Mouse (Mus musculus): ENCODE measurements at regions not wholly inside any gene's neighbourhood (a gene's known extent, or its start where the extent isn't known, plus 50 kb on each side); places are given as distances from the start of the nearest gene placed in this dataset.
"Not testable (repeated sequence)": the region's sequence is repeated elsewhere in the genome, so short reads cannot be mapped to it uniquely, and the experiment has no call there.

GRCm38 (mm10) chr14:53599299-53599698 lies 654.6 kb downstream of the Dad1 start:
- DNase-seq (ENCODE audit: low read depth, low spot score), result not testable (repeated sequence)

- DNase-seq (ENCODE audit: low read depth, low spot score), result not testable (repeated sequence)
Observed at GRCm38 (mm10) chr14:53597287-53597686, 656.6 kb downstream of the Dad1 start.

- not testable (repeated sequence) for DNase-seq (ENCODE audit: low read depth, low spot score)
Observed at GRCm38 (mm10) chr14:53590601-53591000, 663.3 kb downstream of the Dad1 start.

- DNase-seq (ENCODE audit: low read depth, low spot score), result not testable (repeated sequence)
Observed at GRCm38 (mm10) chr14:53582528-53582927, 671.4 kb downstream of the Dad1 start.

- not testable (repeated sequence) for DNase-seq (ENCODE audit: low read depth, low spot score)
Observed at GRCm38 (mm10) chr14:53581734-53582133, 672.2 kb downstream of the Dad1 start.

GRCm38 (mm10) chr14:53576927-53577326 lies 677.0 kb downstream of the Dad1 start:
- not testable (repeated sequence) for DNase-seq (ENCODE audit: low read depth, low spot score)

GRCm38 (mm10) chr14:53572701-53573100 lies 681.2 kb downstream of the Dad1 start:
- DNase-seq (ENCODE audit: low read depth, low spot score), result not testable (repeated sequence)

GRCm38 (mm10) chr14:53562606-53563005 lies 691.3 kb downstream of the Dad1 start:
- DNase-seq (ENCODE audit: low read depth, low spot score), result no peak

GRCm38 (mm10) chr14:53560146-53560545 lies 693.8 kb downstream of the Dad1 start:
- DNase-seq (ENCODE audit: low read depth, low spot score), result not testable (repeated sequence)

GRCm38 (mm10) chr14:53559386-53559920 lies 694.5 kb downstream of the Dad1 start:
- not testable (repeated sequence) for DNase-seq (ENCODE audit: low read depth, low spot score)

GRCm38 (mm10) chr14:53553771-53554170 lies 700.1 kb downstream of the Dad1 start:
- DNase-seq (ENCODE audit: low read depth, low spot score), result no peak

- not testable (repeated sequence) for DNase-seq (ENCODE audit: low read depth, low spot score)
Observed at GRCm38 (mm10) chr14:53547365-53547764, 706.5 kb downstream of the Dad1 start.

- DNase-seq (ENCODE audit: low read depth, low spot score), result no peak
Observed at GRCm38 (mm10) chr14:53545351-53545750, 708.6 kb downstream of the Dad1 start.

GRCm38 (mm10) chr14:53541640-53542039 lies 712.3 kb downstream of the Dad1 start:
- DNase-seq (ENCODE audit: low read depth, low spot score), result not testable (repeated sequence)

- DNase-seq (ENCODE audit: low read depth, low spot score), result not testable (repeated sequence)
Observed at GRCm38 (mm10) chr14:53537895-53538294, 716.0 kb downstream of the Dad1 start.

GRCm38 (mm10) chr14:53523430-53523829 lies 730.5 kb downstream of the Dad1 start:
- not testable (repeated sequence) for DNase-seq (ENCODE audit: low read depth, low spot score)

- DNase-seq (ENCODE audit: low read depth, low spot score), result not testable (repeated sequence)
Observed at GRCm38 (mm10) chr14:53518954-53519353, 735.0 kb downstream of the Dad1 start.

- DNase-seq (ENCODE audit: low read depth, low spot score), result not testable (repeated sequence)
Observed at GRCm38 (mm10) chr14:53516623-53517238, 737.2 kb downstream of the Dad1 start.

GRCm38 (mm10) chr14:53505389-53505788 lies 748.5 kb downstream of the Dad1 start:
- DNase-seq (ENCODE audit: low read depth, low spot score), result not testable (repeated sequence)

GRCm38 (mm10) chr14:53488383-53488782 lies 765.5 kb downstream of the Dad1 start:
- DNase-seq (ENCODE audit: low read depth, low spot score), result not testable (repeated sequence)

- DNase-seq (ENCODE audit: low read depth, low spot score), result not testable (repeated sequence)
Observed at GRCm38 (mm10) chr14:53487611-53488010, 766.3 kb downstream of the Dad1 start.

GRCm38 (mm10) chr14:53474170-53474569 lies 779.7 kb downstream of the Dad1 start:
- not testable (repeated sequence) for DNase-seq (ENCODE audit: low read depth, low spot score)

GRCm38 (mm10) chr14:53460790-53461189 lies 793.1 kb downstream of the Dad1 start:
- not testable (repeated sequence) for DNase-seq (ENCODE audit: low read depth, low spot score)
